Mouse (Mus musculus): ENCODE measurements around the gene Dnm3. TPM values are rescaled to one million over a fixed set of nuclear protein-coding genes. Genes with fewer than 3 reads are reported as not detected.
"Not testable (repeated sequence)": the region's sequence is repeated elsewhere in the genome, so short reads cannot be mapped to it uniquely, and the experiment has no call there.

Dnm3 gene
- total RNA-seq, 1 experiment from 2014 or later, result 13.4 TPM

- no peak for DNase-seq
These were observed 48.9 kb downstream of the Dnm3 start for GRCm38 (mm10) chr1:162428904-162429303.

DNA sequence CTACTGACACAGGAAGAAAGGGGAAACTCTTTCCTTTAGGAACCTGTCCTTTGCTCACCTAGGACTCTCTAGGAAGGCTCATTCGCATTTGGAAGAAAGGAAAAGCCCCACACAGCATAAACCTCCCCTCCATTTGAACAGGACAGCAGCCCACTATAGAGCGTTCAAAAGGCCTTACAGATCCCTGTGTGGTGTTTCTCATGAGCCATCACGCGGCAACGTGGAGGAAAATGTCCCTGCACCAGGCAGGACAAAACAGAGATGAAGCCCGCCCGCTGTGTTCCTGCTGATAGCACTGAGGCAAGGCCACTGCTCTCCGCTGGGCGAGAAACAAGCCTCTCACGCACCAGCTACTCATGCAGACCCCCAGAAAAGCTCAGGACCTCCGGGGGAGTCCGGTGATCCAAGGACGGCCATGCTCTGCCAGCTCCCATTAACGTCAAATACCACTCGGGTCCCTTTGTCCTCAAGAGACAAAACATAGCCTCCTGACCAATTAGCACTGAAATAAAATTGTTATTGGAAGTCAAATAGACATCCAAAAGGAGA, 51.8 kb downstream of the Dnm3 start:
- no peak for DNase-seq

DNA sequence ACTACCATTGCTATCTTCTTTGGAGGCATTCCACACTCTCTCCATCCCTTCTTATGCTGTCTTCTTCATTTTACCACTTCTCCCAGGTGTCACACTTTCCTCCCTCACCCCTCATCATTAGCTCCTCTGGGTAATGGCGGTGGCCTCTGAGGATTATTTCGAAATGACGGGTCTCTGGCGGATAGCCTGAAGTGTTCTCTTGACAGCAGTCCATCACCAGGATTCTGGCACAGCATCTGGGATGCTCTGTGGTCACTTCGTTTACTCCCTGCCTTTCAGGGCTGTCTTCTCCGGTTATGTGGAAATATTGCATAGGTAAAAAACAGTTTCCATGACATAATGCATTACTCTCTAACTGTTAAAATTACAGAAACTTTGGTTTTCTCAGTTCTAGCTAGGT, 55.0 kb downstream of the Dnm3 start:
- DNase-seq, result no peak

GRCm38 (mm10) chr1:162413791-162414190, 64.0 kb downstream of the Dnm3 start:
- DNase-seq, result no peak

GRCm38 (mm10) chr1:162412787-162413429, 64.9 kb downstream of the Dnm3 start:
- DNase-seq, result no peak

GRCm38 (mm10) chr1:162410207-162410965, 67.4 kb downstream of the Dnm3 start:
- no peak for DNase-seq

DNA sequence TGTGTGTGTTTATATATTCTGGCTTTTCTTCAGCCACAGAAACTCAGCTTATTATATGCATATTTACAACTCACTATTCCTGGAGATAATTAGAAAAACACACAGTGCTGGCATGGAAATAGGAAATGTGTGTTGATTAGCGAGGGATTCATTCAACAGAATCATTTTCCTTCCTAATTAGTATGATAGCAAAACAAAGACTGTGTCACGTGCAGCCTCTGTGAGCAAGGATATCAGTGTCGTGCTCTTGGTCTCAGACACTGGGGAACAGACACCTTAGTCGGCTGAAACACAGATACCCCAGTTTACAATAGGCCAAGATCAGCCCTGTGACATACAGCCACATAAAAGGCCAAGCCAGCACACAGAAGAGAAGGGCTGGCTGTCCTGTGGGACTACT, 83.3 kb downstream of the Dnm3 start:
- no peak for DNase-seq

DNA sequence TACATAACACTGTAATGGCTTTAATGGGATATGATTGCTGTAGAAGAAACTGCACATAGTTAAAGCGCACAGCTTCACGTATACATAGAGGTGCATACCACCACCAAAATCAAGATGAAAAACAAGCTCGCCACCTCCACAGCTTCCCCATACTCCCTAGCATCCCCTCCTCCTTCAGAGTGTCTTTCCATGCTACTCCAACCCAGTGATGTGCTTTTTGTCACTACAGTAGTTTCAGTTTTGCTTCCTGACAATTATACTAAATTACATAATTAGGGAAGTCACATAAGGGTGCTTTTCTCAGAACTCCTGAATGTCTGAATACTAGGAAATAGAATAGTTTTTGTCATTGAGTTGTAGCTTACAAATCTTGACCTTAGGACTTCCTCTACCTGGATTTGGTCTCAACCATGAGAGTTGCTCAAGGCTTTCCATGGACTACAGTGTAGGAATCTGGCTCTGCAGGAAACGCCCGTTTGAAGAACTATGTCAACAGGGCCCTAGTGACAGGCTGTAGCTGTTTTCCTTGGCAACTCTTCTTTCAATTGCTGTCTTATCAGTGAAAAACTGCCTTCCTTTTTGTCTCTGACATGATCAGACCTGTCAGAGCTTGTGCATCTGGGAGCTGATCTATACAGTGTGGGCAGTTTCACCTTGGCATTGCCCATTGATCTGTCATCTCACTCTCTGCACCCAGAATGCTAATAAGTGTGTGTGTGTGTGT, 89.2 kb downstream of the Dnm3 start:
- no peak for DNase-seq

DNA sequence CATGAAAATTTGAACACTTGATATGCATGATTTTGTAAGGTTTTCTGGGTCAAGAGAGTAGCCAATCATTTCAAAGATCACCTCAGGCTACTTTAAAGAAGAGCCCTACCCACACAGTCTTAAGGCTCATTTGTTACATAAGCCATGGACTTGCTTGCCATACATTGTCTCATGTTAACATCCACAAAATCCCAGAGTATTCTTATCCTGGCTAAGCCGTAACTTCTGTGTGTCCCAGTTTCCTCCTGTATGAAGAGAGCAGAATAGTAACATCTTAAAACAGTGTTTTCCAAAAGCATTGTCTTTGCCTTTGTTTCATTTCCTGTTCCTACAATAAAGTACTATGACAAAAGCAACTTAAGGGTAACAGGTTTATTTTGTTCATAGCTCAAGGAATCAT, 104.8 kb downstream of the Dnm3 start:
- DNase-seq, result not testable (repeated sequence)

GRCm38 (mm10) chr1:162369726-162370125, 108.1 kb downstream of the Dnm3 start:
- DNase-seq, result peak; percentile 19

- no peak for DNase-seq
These were observed 115.9 kb downstream of the Dnm3 start for GRCm38 (mm10) chr1:162361978-162362377.

- peak; percentile 41 for DNase-seq
These were observed 118.6 kb downstream of the Dnm3 start for GRCm38 (mm10) chr1:162359270-162359669.

GRCm38 (mm10) chr1:162358036-162358435, 119.8 kb downstream of the Dnm3 start:
- DNase-seq, result peak; percentile 35

DNA sequence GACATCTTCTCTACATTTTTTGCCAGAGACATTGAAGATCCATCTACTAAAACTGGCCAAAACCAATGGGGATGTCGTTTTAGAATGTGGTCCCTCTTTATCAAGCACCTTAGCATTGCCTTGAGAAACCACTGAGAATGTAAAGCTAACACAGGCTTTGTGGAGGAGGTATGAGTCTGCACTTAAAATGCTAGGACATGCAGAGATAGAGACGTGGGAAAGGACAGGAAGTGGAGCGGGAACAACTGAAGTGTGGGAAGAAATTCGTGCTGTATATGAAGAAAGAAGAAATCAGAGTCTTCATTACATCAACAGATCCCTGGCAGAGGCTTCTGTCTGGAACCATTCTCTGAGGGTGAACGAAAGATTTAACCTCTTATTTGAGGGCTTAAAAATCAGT, 121.4 kb downstream of the Dnm3 start:
- no peak for DNase-seq

DNA sequence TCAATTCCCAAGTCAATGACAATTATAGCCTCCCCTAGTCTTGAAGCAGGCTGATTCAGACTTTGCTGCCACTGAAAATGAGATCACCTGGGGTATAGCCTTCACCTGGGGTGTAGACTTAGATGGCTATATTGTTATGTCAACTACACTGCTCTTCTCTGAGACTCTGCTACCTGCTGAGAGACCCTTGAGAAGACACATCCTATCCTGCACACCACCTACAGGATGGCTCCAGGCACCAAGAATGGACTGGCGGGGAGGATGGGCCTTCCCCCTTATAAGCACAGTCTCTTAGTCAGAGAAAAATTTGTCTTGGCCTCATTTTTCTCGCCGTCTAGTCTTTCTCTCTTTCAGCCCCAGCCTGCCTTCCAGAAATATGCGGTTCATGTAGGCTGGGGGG, 123.1 kb downstream of the Dnm3 start:
- DNase-seq, result no peak

DNA sequence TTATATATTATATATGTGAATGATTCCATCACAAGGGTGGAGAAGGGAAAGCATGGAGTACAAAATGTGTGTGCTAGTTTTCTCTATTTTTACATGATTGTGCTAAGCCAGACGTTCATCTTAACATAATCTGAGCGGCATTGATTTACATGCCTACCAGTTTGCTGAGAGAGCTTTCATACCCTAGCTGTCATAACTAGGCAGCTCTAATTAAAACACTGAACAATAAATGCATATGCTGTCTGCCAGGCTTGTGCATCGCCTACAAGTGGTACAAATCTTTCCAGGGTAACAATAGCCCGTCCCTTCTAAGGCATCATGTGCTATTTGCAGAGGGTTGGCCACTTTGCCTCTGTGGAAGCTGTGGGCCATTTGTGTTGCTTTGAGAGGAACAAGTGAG, 124.0 kb downstream of the Dnm3 start:
- DNase-seq, result no peak

DNA sequence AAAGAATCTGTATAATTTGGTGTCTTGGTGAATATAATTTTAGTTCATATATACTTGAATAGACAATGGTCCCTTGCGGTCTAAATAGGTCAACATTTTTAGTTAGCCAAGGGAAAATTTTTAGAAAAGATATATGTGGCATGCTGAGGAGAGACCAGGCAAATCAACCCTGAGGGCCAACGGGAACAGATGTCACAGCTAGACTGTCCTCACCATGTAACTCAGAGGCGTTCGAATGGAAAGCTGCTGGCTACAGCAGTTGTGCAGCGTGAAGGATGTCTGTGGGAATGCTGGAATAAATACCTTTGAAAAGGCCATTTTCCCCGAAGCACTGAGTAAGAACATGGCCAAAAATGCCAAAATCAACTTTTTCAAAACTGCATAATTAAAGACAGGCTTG, 128.5 kb downstream of the Dnm3 start:
- no peak for DNase-seq

- DNase-seq, result no peak
These were observed 131.3 kb downstream of the Dnm3 start for GRCm38 (mm10) chr1:162346456-162347011.

GRCm38 (mm10) chr1:162337170-162337569, 140.7 kb downstream of the Dnm3 start:
- no peak for DNase-seq

DNA sequence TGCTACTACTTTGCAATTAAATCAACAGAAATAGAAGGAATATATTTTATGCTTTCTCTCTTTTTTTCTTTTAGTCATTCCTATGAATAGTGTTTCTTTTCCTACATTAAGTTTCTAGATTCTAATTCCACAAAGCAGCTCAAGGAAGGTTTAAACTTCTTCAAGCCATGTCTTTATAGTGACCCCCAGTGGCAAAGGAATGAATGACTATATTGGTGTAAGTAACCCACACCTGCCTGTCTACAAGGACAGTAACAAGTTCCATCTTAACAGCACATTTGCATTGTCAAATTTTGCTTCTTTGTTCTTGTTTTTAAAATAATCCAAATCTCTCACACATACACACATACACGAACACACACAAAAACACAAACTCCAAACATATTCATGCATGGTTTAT, 141.2 kb downstream of the Dnm3 start:
- no peak for DNase-seq

DNA sequence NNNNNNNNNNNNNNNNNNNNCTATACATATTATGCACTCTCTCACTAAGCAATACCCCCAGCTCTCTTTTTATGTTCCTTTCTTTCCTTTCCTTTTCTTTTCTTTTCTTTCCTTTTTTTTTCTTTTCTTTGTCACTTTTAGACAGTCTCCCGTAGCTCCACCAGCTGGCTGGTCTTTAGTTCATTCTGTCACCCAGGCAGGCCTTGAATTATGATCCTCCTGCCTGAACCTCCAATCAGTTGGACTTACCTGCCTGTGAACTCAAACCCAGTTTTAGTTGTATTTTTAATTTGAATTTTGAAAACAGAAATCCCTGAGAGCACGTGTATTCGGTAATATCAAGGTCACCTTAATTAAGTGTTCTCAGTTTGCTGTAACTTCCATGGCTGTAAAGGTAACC, 141.6 kb downstream of the Dnm3 start:
- DNase-seq, result no peak

GRCm38 (mm10) chr1:162328673-162329072, 149.2 kb downstream of the Dnm3 start:
- no peak for DNase-seq

DNA sequence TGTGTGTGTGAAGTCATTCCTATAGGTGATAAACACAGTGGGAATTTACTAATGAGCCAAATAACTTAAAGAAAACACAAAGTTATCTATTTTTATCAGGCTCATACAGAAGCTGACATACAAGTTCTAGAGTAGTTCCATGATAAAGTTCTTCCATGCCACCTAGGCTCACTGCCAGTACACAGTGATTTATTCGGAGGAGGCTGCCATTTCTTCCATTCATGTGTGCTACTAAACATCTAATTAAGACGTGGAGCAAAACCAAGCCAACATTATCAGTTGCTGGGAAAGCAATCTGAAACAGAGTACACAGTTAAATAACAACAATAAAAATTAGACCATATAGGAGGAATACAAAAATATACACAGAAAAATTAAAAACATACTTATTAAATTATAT, 150.2 kb downstream of the Dnm3 start:
- DNase-seq, result no peak
